Mouse (Mus musculus) cortical plate, adult 2 months (tissue): Measurements from ENCODE around the gene Stk24.

ENCODE experiments used
- CTCF ChIP-seq: fragments of 200-500 bp; IDR thresholded peaks from 2 replicates; pipeline ENCODE4 v1.5.1; 2011; ENCODE audit warnings: mild to moderate bottlenecking, control low read depth, low read length; ENCODE audit not compliant: insufficient read depth; ENCODE audit errors: extremely low read depth
- POLR2A ChIP-seq: fragments of 200-500 bp; IDR thresholded peaks from 2 replicates; pipeline ENCODE4 v1.6.1; 2011; ENCODE audit warnings: mild to moderate bottlenecking, low read length, control low read depth; ENCODE audit not compliant: insufficient read depth; ENCODE audit errors: extremely low read depth

DNA sequence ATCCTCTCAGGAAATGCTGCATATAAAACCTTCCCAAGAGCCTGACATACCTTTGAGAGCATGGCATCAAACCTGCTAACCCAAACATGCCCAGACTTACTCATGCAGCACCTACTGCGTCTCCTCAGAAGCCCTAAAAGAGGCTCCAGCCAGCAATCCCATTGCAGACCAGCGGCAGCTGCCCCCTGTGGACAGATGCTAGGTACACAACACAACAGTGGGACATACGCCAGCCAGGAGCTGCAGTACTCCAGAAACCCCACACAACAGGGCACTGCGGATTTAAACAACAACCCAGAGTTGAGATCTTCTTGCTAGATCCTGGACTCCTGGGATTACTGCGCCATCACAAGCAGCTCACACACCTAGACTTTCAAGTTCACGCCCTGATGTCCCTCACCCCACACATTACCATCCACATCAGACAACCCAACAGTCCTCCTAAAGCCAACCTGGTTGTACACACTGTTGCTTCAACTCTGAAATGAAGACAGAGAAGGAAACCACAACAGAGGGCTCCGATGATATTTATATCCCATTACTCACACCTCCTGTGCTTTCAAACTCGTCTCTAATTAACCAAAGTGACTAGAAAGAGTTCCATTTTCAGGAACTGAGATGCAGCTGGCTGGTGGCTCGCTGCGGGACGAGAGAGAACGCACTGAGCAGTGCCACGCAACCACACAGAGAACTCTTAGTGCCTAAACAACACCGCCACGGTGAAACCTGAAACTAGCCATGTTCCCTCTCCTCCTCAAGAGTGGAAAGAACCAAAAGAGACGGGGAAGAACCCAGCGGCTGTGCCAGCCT lies 55.1 kb downstream of the Stk24 start:
- TF ChIP-seq CTCF: no peak
- no peak for TF ChIP-seq POLR2A
